Mouse (Mus musculus): Measurements from ENCODE around the gene Grb10. TPM values are rescaled to one million over a fixed set of nuclear protein-coding genes. Genes with fewer than 3 reads are reported as not detected.
A peak's percentile ranks its signal among the peaks of the same experiment; 100 is the strongest.

Gene Grb10
- total RNA-seq, 1 experiment from 2014 or later, result not detected

DNA sequence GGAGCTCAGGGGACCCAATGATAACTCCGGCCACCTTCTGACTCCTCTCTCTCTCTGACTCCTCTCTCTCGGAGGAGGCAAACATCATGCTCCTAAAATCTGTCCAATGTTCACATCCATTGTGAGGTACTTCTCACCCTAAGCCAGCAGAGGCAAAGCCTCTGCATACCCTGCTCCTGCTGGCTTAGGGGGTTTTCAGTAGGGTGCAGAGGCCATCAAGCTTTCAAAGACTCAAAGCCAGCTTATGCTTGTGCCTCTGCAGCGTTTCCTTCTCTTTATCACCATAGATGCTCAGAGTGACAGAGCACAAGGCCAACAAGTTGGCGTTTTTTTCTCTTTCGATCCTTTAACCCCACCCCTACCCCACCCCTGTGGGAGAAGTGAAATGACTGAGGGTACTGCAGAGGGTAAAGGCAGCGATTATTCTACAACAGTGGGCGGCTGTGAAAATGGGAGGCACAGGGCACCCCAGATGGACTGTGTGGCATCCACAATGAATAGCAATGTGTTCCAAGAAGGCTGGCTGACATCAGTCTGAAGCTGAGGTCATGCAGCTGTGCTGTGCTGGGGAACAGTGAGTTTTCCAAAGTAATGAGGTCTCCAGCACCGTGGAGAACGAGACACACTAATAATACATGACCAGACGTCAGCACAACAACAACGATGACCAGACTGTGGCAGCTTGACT is 106.2 kb downstream of the Grb10 start:
- ATAC-seq (ENCODE audit: extremely low read depth, insufficient number of reproducible peaks, low FRiP score, poor library complexity, severe bottlenecking), result no peak

DNA sequence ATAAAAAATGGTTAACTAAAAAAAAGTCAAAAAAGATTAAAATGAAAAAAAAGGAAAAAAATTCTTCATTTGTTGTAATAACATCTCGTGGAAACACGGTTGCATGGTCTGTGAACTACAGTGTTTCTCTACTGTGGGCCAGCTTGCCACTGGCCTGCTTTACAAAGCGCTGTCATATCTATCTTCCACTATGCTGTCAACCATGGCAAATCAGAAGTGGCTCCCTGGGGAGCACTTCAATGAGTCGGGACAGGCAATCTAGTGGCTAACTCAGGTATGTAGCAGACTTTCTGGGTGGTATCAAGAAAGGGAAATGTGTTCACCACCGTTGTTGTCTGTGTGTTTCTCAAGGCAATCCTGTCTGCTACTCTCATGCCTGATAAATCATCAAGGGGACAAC is 106.8 kb downstream of the Grb10 start:
- no peak for ATAC-seq (ENCODE audit: extremely low read depth, insufficient number of reproducible peaks, low FRiP score, poor library complexity, severe bottlenecking)

DNA sequence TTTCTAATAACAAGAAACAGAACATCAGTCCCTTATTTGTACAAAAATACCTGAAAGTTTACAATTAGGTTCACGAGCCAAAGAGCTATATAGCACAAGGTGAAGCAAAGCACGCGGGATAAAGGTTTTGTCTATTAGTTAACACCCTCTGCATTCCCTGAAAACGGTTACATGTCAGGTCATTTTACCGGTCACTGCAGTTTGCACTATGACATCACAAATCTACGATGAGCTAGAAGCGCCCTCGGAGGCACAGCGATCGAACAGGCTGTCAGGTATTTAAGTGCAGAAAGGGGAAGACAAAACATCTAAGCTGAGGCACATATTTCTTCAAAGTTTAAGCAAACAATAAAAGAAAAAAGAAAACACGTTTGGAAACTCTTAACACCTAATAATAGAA is 108.0 kb downstream of the Grb10 start:
- no peak for ATAC-seq (ENCODE audit: extremely low read depth, insufficient number of reproducible peaks, low FRiP score, poor library complexity, severe bottlenecking)

DNA sequence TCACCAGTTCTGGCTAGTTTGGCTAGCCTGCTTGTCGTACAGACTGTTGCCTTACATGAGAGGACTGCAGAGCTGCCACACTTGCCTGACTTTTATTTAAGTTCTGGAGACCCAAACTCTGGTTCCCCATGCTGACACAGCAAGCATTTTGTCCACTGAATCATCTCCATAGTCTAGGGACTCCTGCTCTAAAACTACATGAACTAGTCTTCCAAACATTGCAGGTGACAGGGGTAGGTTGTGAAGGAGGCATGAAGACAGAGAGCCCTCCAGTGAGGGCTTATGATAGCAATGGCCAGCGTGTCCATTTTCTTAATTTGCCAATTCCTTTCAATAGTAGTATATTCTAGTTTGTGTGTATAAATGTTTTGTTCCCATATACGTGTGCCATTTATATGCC is 109.4 kb downstream of the Grb10 start:
- no peak for ATAC-seq (ENCODE audit: extremely low read depth, insufficient number of reproducible peaks, low FRiP score, poor library complexity, severe bottlenecking)

DNA sequence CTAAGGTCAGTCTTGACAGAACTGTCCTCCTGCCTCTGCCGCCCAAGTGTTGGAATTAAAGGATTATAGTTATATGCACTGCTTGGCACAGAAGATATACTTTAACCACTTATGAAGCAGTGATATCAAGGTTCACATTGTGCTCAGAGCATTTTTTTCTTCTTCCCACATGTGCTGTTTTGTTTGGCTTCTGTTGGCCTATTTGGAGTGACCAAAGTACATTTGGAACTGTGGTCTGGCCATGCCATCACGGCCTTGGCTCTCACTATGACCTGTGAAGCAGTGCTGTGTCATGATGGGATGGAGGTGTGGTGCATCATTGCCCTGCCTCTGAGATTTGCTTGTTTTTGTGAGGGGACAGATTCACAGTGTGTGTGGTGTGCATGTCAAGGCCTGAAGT is 109.9 kb downstream of the Grb10 start:
- 0 out of 2 replicates have a peak, but pooled peaks have one; percentile 23 for ATAC-seq (ENCODE audit: extremely low read depth, insufficient number of reproducible peaks, low FRiP score, poor library complexity, severe bottlenecking)

DNA sequence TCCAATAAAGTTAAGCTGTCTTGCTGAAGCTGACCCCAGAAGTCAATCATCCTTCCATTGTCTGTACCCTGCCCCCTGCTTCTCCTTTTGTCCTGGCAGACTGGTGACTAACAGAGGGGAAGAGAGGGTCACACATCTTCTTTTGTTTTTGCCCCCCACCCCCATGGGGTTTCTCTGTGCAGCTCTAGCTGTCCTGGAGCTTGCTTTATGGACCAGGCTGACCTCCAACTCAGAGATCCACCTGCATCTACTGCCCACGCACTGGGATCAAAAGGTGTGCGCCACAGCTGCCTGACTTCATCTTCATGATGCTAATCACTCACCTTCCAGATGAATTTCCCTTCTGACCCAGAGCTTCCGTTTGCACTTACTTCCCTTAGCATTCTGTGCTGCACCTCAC is 114.6 kb downstream of the Grb10 start:
- no peak for ATAC-seq (ENCODE audit: extremely low read depth, insufficient number of reproducible peaks, low FRiP score, poor library complexity, severe bottlenecking)

DNA sequence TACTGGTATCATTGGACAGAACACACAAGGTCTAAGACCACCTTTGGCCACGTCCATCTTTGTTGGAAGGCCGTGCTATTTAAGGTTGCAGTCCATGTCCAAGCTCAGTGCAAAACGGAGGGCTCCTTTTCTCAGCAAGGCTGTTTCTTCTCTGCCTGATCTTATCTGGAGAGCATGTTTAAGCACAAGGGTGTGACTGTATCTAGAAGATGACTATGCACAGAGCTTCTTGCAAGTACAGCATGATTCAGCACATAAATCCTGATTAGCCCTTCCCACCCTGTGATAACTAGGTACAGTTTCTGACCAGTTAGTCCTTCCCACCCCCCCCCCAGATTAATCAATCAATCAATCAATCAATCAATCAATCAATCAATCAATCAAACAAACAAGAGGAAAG is 115.1 kb downstream of the Grb10 start:
- ATAC-seq (ENCODE audit: extremely low read depth, insufficient number of reproducible peaks, low FRiP score, poor library complexity, severe bottlenecking), result no peak

DNA sequence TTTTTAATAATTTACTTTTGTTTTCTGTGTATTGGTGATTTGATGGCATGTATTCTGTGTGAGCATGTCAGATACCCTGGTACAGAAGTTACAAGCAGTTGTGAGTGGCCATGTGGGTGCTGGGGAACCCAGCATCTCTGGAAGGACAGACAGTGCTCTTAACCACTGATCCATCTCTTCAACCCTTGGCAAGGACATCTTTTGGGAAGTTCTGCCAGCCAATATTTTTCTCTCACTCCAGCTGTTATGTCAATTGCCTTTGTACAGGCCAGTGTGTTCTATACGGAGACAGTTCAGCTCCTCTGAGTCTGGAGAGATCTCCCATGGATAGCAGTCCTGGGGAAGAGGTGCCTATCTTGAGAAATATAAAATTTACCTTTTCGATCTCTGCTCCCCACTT is 116.4 kb downstream of the Grb10 start:
- ATAC-seq (ENCODE audit: extremely low read depth, insufficient number of reproducible peaks, low FRiP score, poor library complexity, severe bottlenecking), result no peak

DNA sequence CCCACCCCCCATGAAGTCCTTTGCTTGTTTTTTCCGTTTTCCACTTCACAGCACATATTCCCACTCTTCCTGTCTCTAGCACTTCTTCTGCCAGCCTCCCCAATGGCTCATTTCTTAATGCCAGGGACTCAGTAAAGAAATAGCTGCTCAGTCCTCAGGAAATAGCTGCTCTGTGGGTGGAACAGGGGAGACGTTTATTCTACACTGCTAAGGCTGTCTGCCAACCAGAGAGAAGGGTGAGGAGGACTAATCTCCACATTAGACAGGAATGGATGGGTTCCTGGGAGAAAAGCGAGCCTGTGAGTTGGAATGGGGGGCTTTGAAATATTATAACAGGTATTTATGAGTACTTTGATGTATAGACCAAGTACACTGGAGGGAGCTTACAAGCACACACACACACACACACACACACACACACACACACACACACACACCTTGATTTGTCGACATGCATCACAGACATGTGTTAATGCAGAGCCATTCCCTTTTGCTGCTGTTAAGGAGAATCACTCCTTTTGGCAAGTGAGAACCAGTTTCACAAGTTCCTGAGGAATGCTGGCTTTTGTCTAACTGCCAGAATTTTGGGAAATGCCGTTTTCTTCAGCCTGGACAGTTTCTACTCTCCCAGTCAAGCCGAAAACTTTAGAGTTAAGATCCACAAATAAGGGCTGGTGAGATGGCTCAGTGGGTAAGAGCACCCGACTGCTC is 130.6 kb downstream of the Grb10 start:
- no peak for ATAC-seq (ENCODE audit: extremely low read depth, insufficient number of reproducible peaks, low FRiP score, poor library complexity, severe bottlenecking)

DNA sequence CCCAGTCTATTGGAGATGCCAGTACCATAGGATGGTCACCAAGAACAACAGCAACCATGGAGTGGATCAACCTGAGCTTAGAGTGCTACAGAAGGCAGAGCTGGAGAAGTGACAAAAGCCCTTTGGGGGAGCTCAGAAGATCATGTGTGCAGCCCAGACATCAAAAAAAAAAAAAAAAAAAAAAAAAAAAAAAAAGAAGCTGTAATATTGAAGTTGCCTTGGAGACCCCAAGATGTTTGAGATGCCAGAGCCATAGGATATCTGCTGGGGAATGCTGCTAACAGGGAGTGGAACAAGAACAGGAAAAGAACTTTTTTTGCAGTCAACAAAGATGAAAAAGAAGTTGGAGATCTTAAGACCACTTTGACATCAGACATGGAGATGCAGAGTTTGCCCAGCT is 133.0 kb downstream of the Grb10 start:
- no peak for ATAC-seq (ENCODE audit: extremely low read depth, insufficient number of reproducible peaks, low FRiP score, poor library complexity, severe bottlenecking)

DNA sequence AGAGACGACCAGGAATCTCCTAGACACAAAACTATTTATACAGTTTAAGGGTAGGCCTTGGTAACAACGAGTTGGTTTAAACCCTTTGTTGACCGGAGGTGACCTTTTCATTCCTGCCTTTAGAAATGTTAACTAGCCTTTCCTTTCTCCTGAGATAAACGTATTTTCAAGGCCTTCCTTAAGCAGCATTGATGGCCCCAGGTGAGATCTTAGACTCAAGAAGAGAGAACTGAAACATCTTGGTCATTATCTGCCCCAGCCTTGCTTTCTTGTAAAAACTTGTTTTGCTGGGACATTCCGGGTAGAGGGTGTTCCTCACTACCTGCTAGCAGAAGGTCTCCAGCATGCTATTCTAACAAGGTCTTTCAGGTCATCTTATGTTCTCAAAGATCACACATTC is 133.5 kb downstream of the Grb10 start:
- no peak for ATAC-seq (ENCODE audit: extremely low read depth, insufficient number of reproducible peaks, low FRiP score, poor library complexity, severe bottlenecking)

DNA sequence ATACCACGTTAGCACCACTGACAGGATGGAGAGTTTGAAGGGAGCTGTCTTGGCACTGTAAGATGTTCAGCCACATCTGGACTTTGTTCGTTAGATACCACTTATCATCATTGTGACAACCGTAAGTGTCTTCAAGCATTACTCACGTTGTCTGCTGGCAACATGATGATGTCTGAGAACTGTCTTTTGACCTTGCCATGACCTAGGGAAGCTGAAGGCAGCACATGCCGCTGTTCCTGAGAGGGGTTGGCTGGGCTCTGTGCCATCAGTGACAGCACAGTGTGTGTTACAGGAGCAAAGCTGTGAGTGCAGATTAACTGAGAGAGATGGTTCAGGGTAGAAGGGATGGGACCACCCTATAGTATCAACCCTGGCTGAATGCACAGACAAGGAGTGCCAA is 137.0 kb downstream of the Grb10 start:
- ATAC-seq (ENCODE audit: extremely low read depth, insufficient number of reproducible peaks, low FRiP score, poor library complexity, severe bottlenecking), result no peak

DNA sequence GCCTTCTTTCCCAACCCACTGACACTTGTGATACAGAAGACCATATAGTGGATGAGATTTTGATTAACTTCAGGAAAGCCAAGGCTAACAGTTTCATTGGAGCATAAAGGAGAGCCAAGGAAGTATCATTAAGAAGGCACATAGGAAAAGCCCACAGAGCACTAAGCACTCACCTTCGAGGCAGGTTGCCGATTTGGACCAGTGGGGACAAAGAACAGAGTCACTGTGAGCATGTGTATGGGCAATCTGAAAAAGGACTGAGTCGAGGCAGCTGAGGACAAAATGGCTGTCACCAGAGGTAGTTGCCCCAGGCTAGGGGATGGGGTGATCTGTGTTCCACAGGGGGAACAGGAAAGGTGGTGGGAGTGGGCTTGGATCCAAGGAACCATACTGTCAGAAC is 140.0 kb downstream of the Grb10 start:
- no peak for ATAC-seq (ENCODE audit: extremely low read depth, insufficient number of reproducible peaks, low FRiP score, poor library complexity, severe bottlenecking)

DNA sequence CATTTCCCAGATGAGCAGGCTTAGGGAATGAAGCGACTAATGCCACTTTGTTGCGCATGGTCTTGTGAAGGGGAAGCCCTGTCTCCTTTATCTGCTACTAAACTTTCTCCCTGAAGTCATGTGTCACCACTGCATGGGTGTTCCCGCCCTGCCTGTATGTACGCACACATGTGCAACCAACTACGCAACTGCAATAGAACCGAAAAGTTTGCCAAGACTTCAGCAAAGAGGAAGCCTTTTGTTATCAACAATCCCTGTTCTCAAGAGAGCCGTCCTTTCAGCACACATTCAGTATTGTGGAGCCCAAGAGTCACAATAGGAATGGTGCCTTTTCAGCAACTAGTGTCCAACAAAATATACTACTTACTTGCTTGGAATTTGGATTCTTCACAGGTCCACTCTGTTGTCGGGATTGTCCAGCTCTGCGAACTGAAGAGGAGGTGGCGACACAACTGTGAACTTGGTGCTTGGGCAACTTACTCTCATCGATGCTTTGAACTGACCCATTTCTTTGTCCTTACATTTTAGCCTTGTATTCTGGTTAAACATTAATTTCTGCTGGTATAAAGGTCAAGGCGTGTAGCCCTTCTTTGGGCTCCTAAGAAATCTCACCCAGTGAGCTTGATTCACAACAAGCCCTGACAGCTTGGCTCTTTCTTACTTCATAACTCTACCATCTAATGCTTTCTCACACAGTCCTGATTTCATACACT is 140.7 kb downstream of the Grb10 start, which contains the start of gene Ddc:
Ddc (minus strand) TSS at position 500 of the 713 bp plus-strand sequence.
- no peak for ATAC-seq (ENCODE audit: extremely low read depth, insufficient number of reproducible peaks, low FRiP score, poor library complexity, severe bottlenecking)

DNA sequence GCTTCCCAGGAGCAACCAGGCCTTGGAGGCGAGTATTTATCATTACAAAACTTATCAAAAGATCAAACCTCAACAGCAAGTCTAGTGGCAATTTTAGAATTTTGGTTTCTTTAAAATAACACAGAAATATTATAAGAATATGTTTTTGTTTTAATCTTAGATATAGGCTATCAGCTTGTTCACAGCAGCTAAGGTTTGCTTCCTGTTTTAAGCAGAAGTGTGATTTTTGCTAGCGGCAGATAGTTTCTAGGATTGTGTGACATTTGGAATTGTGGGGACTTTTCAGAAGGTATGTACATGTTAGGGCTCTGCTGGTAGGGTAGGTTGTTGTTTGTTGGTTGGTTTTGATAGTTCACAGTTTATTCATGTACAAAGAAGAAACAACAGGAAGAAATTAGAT is 143.0 kb downstream of the Grb10 start:
- ATAC-seq (ENCODE audit: extremely low read depth, insufficient number of reproducible peaks, low FRiP score, poor library complexity, severe bottlenecking), result no peak

DNA sequence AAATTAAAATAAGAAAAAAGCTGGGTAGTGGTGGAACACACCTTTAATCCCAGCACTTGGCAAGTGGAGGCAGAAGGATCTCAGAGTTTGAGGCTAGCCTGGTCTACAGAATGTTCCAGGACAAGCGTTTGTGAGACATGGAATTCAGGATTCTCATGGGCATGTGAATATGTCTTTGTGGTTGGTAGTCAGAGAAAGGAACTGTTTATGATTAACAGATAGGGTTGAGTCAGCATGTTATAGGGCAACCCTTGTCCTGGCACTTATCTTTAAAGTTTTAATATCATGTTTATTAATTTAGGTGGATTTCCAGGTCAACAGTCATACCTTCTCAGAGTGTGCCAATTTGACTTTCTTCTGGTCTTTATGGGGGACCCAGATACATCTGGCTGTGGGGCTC is 144.7 kb downstream of the Grb10 start:
- ATAC-seq (ENCODE audit: extremely low read depth, insufficient number of reproducible peaks, low FRiP score, poor library complexity, severe bottlenecking), result no peak

DNA sequence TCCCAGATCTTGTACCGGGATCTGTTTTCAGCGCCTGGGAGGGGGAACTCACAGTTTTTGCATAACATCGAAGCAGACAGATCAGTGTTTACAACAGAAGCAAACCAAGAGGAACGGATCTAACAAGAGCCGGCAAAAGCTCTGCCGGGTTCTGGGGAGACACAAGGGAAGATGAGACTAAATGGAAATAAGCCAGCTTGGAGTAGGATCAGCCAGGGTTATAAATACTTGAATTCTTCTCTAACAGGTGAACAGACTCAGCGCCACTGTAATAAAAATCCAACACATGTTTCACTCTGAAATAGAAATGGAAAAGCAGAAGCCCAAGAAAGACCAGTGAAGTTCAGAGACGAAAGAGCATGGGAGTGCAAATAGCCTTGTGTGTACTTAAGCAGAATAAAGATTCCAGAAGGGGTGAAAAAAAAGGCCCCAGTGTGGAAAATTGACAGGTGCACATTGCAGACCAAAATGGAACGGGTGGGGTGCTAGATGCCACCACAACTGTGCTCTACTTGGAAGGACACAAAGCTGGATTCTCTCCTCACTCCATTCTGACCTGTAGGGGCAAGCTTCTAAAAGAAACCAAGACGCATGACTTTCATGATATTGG is 145.4 kb downstream of the Grb10 start:
- ATAC-seq (ENCODE audit: extremely low read depth, insufficient number of reproducible peaks, low FRiP score, poor library complexity, severe bottlenecking), result no peak

DNA sequence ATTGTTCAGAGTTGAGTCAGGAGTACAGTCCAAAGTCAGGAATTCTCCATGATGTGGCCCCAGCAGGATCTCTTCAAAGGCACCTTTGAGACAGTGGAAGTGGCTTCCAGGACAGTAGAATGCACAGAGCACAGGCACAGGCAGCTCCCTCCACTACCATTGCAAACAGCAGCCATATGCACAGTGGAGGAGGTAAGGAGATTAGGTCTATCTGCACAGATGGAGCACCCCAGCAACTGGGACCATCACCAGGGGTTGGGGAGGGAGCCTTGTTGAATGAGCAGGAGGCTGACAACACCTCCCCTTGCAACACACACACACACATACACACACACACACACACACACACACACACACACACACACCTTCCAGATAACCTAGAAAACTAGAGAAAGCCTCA is 146.7 kb downstream of the Grb10 start:
- no peak for ATAC-seq (ENCODE audit: extremely low read depth, insufficient number of reproducible peaks, low FRiP score, poor library complexity, severe bottlenecking)

DNA sequence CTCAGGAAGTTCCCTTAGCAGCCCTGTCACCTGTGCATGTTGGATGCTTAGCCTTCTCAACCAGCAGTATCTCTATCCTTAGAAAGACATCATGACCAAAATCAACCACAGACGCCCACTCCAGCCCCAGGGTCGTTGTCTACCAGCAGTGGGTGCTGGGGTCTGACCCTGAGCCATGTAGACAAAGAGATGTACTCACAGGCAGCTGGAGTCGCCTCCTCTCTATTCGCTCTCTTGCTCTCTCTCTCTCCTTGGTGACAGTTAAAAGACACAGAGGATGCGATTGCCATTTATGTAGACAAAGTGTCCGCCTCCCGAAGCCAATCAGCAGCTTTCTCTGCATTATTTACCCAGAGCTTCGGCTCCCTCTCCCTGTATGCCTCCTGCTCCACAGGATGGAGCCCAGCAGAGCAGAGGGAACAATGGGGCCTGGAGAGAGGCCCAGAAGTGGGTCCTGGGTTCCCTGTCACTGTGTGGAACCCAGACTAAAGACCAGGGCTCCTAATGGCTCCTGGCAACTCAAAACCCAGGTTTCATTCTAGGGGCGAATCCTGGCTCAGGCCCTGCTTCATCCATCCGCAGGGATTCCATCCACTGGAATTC is 148.2 kb downstream of the Grb10 start:
- no peak for ATAC-seq (ENCODE audit: extremely low read depth, insufficient number of reproducible peaks, low FRiP score, poor library complexity, severe bottlenecking)

Data from neutrophil, adult 5-6 weeks (primary cell).